32 mouse cellular contexts compared by ENCODE assay signal in the genomic region with DNA sequence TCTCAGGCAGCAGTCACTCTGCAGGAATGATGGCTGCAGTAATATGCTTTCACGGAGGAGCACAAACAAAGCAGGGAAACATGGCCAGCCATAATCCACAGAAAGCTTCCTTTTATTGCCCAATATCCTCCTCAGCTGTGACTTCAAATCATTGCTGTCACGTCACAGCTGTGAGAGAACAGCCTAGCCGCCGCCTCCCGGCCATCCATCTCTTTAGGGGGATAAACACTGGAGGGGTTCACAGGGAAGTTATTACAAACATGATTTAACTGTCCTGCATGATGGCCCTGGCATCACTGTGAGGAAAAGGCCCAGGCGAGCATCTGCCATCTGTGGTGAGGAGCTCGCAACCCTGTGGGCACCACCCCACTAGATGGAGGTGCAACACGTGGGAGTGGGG. TPM values are rescaled to one million over a fixed set of nuclear protein-coding genes. Genes with fewer than 3 reads are reported as not detected.
DNase-seq lines count a peak whose midpoint lies in the region; ATAC-seq lines count a peak whose summit lies in the region.
"Had no signal": no experiment of that assay in that cellular context is flagged by ENCODE, and none has a peak within 500 bp of the region (broad histone marks: within the 10 kb centered on the region; RNA-seq: fewer than 3 reads in every experiment).

No protein-coding gene starts in this region.

- no peak overlapping the region for H3K4me2 ChIP-seq in kidney, embryonic 14.5 days (replicated peaks; ENCODE audit: low read depth, low read length)
- no peak overlapping the region for H3K4me2 ChIP-seq in kidney, embryonic 15.5 days
- H3K4me2 ChIP-seq in midbrain, embryonic 11.5 days, result no peak overlapping the region
- no peak overlapping the region for H3K4me2 ChIP-seq in midbrain, embryonic 15.5 days
- H3K4me2 ChIP-seq in limb, embryonic 11.5 days (ENCODE audit: low read depth, severe bottlenecking), result no peak overlapping the region
- no peak overlapping the region for H3K4me2 ChIP-seq in neural tube, embryonic 15.5 days
- no peak overlapping the region for H3K4me2 ChIP-seq in hindbrain, embryonic 13.5 days
- H3K4me2 ChIP-seq: embryonic facial prominence, embryonic 13.5 days; forebrain, embryonic 12.5 days; forebrain, embryonic 15.5 days; heart, embryonic 13.5 days; hindbrain, embryonic 15.5 days had no signal

- H3K27ac ChIP-seq in kidney, embryonic 14.5 days (ENCODE audit: low read depth, low read length), result no peak overlapping the region
- H3K27ac ChIP-seq in kidney, embryonic 15.5 days, result no peak overlapping the region
- H3K27ac ChIP-seq in midbrain, embryonic 11.5 days (ENCODE audit: low read depth, low read length), result no peak overlapping the region
- no peak overlapping the region for H3K27ac ChIP-seq in midbrain, embryonic 15.5 days
- H3K27ac ChIP-seq in limb, embryonic 11.5 days (replicated peaks; ENCODE audit: low read depth, low read length), result no peak overlapping the region
- 0 out of 2 replicates have a peak overlapping the region, but pooled peaks have one; percentile 2 for H3K27ac ChIP-seq in neural tube, embryonic 15.5 days (replicated peaks)
- no peak overlapping the region for H3K27ac ChIP-seq in hindbrain, embryonic 13.5 days
- H3K27ac ChIP-seq: embryonic facial prominence, embryonic 10.5 days; embryonic facial prominence, embryonic 13.5 days; forebrain, embryonic 12.5 days; forebrain, embryonic 15.5 days; heart, adult 2 months; heart, embryonic 10.5 days; heart, embryonic 13.5 days; hindbrain, embryonic 15.5 days had no signal

- ATAC-seq in kidney, embryonic 14.5 days (ENCODE audit: low FRiP score, low TSS enrichment), result peak; percentile 48; the same call in 1 of the 2 replicates
- no peak for ATAC-seq in kidney, embryonic 15.5 days (replicated peaks; ENCODE audit: low FRiP score)
- ATAC-seq in midbrain, embryonic 11.5 days (ENCODE audit: low FRiP score), result no peak
- no peak for ATAC-seq in midbrain, embryonic 15.5 days (replicated peaks)
- ATAC-seq in limb, embryonic 11.5 days (ENCODE audit: insufficient number of reproducible peaks, low FRiP score, low TSS enrichment, low read depth), result no peak
- ATAC-seq in neural tube, embryonic 15.5 days (ENCODE audit: low FRiP score), result peak; percentile 42; the same call in 1 of the 2 replicates
- ATAC-seq in hindbrain, embryonic 13.5 days (ENCODE audit: low FRiP score), result no peak
- ATAC-seq: forebrain, embryonic 15.5 days; Patski had no signal

- no peaks in the 10 kb centered on the region for H3K27me3 ChIP-seq in kidney, embryonic 14.5 days (ENCODE audit: control insufficient read depth, insufficient read depth, low read length)
- peaks cover 13% of the 10 kb centered on the region; the same call in 1 of the 2 replicates for H3K27me3 ChIP-seq in kidney, embryonic 15.5 days
- no peaks in the 10 kb centered on the region for H3K27me3 ChIP-seq in midbrain, embryonic 11.5 days (ENCODE audit: control insufficient read depth, insufficient read depth, low read length)
- H3K27me3 ChIP-seq in midbrain, embryonic 15.5 days (replicated peaks), result no peaks in the 10 kb centered on the region
- no peaks in the 10 kb centered on the region for H3K27me3 ChIP-seq in limb, embryonic 11.5 days (ENCODE audit: control insufficient read depth, insufficient read depth, low read length)
- 0 out of 2 replicates have a peak, but pooled peaks cover 3% of the 10 kb centered on the region for H3K27me3 ChIP-seq in neural tube, embryonic 15.5 days (replicated peaks)
- no peaks in the 10 kb centered on the region for H3K27me3 ChIP-seq in hindbrain, embryonic 13.5 days
- H3K27me3 ChIP-seq: forebrain, embryonic 12.5 days; forebrain, embryonic 15.5 days; hindbrain, embryonic 15.5 days; Patski had no signal

- 37% methylated on average over 8 of the region's 8 CpGs for WGBS in kidney, embryonic 14.5 days
- WGBS in kidney, embryonic 15.5 days, result 34% methylated on average over 8 of the region's 8 CpGs
- WGBS in midbrain, embryonic 11.5 days, result 80% methylated on average over 8 of the region's 8 CpGs
- 68% methylated on average over 8 of the region's 8 CpGs for WGBS in midbrain, embryonic 15.5 days
- 57% methylated on average over 8 of the region's 8 CpGs for WGBS in limb, embryonic 11.5 days
- 32% methylated on average over 8 of the region's 8 CpGs for WGBS in neural tube, embryonic 15.5 days
- 72% methylated on average over 8 of the region's 8 CpGs for WGBS in hindbrain, embryonic 13.5 days

- DNase-seq in midbrain, embryonic 11.5 days (ENCODE audit: low spot score, missing footprints), result peak; percentile 57
- DNase-seq in limb, embryonic 11.5 days (ENCODE audit: low spot score), result no peak
- no peak for DNase-seq in urinary bladder, postnatal 36 days (ENCODE audit: low spot score in 2 of 2)
- DNase-seq: adrenal gland, adult 2 months; adrenal gland, postnatal 14 days; B cell, adult 2 months; cerebellum, adult 8-10 months; cerebellum, postnatal 10 days; cerebellum, postnatal 36 days; embryo, embryonic 11 days; gastrocnemius, postnatal 25 days; heart, adult 2 months; heart, postnatal 14 days; heart, postnatal 4 days had no signal

- no peak overlapping the region for H3K9ac ChIP-seq in kidney, embryonic 14.5 days (ENCODE audit: low read depth, low read length)
- no peak overlapping the region for H3K9ac ChIP-seq in kidney, embryonic 15.5 days
- no peak overlapping the region for H3K9ac ChIP-seq in midbrain, embryonic 11.5 days (ENCODE audit: low read length)
- no peak overlapping the region for H3K9ac ChIP-seq in midbrain, embryonic 15.5 days
- 0 out of 2 replicates have a peak overlapping the region, but pooled peaks have one; percentile 7 for H3K9ac ChIP-seq in limb, embryonic 11.5 days (ENCODE audit: low read length)
- H3K9ac ChIP-seq in neural tube, embryonic 15.5 days (replicated peaks), result no peak overlapping the region
- no peak overlapping the region for H3K9ac ChIP-seq in hindbrain, embryonic 13.5 days
- H3K9ac ChIP-seq: embryonic facial prominence, embryonic 13.5 days; forebrain, embryonic 12.5 days; forebrain, embryonic 15.5 days; heart, embryonic 13.5 days; hindbrain, embryonic 15.5 days had no signal

- H3K4me1 ChIP-seq in kidney, embryonic 14.5 days (ENCODE audit: control insufficient read depth, insufficient read depth, low read length), result no peaks in the 10 kb centered on the region; the same call in 1 of the 2 replicates
- H3K4me1 ChIP-seq in kidney, embryonic 15.5 days, result peaks cover 23% of the 10 kb centered on the region
- H3K4me1 ChIP-seq in midbrain, embryonic 11.5 days (ENCODE audit: control insufficient read depth, insufficient read depth, low read length), result no peaks in the 10 kb centered on the region
- H3K4me1 ChIP-seq in midbrain, embryonic 15.5 days, result no peaks in the 10 kb centered on the region
- peaks cover 39% of the 10 kb centered on the region for H3K4me1 ChIP-seq in limb, embryonic 11.5 days (ENCODE audit: control insufficient read depth, insufficient read depth, low read length)
- peaks cover 37% of the 10 kb centered on the region for H3K4me1 ChIP-seq in neural tube, embryonic 15.5 days
- H3K4me1 ChIP-seq in hindbrain, embryonic 13.5 days (replicated peaks), result peaks cover 17% of the 10 kb centered on the region
- H3K4me1 ChIP-seq: forebrain, embryonic 12.5 days; forebrain, embryonic 15.5 days had no signal

- no peaks in the 10 kb centered on the region for H3K36me3 ChIP-seq in kidney, embryonic 14.5 days (ENCODE audit: control insufficient read depth, insufficient read depth, low read length)
- H3K36me3 ChIP-seq in kidney, embryonic 15.5 days, result no peaks in the 10 kb centered on the region
- no peaks in the 10 kb centered on the region for H3K36me3 ChIP-seq in midbrain, embryonic 11.5 days (ENCODE audit: control insufficient read depth, insufficient read depth, low read length)
- no peaks in the 10 kb centered on the region for H3K36me3 ChIP-seq in midbrain, embryonic 15.5 days (replicated peaks)
- H3K36me3 ChIP-seq in limb, embryonic 11.5 days (ENCODE audit: control insufficient read depth, insufficient read depth, low read length), result no peaks in the 10 kb centered on the region
- no peaks in the 10 kb centered on the region for H3K36me3 ChIP-seq in neural tube, embryonic 15.5 days
- no peaks in the 10 kb centered on the region for H3K36me3 ChIP-seq in hindbrain, embryonic 13.5 days
- H3K36me3 ChIP-seq: embryonic facial prominence, embryonic 10.5 days; embryonic facial prominence, embryonic 13.5 days; forebrain, embryonic 12.5 days; forebrain, embryonic 15.5 days; G1E; heart, embryonic 10.5 days; heart, embryonic 13.5 days; hindbrain, embryonic 15.5 days had no signal

- H3K4me3 ChIP-seq in kidney, embryonic 14.5 days (ENCODE audit: low read length), result no peak overlapping the region
- H3K4me3 ChIP-seq in kidney, embryonic 15.5 days (replicated peaks), result no peak overlapping the region
- H3K4me3 ChIP-seq in midbrain, embryonic 11.5 days (ENCODE audit: low read depth, low read length), result no peak overlapping the region
- no peak overlapping the region for H3K4me3 ChIP-seq in midbrain, embryonic 15.5 days
- no peak overlapping the region for H3K4me3 ChIP-seq in limb, embryonic 11.5 days (ENCODE audit: low read depth, low read length)
- H3K4me3 ChIP-seq in neural tube, embryonic 15.5 days (replicated peaks), result no peak overlapping the region
- H3K4me3 ChIP-seq in hindbrain, embryonic 13.5 days, result no peak overlapping the region
- H3K4me3 ChIP-seq: embryonic facial prominence, embryonic 10.5 days; embryonic facial prominence, embryonic 13.5 days; erythroblast, embryonic 14.5 days; forebrain, embryonic 12.5 days; forebrain, embryonic 15.5 days; heart, adult 2 months; heart, embryonic 10.5 days; heart, embryonic 13.5 days; hindbrain, embryonic 15.5 days had no signal

- no peaks in the 10 kb centered on the region for H3K9me3 ChIP-seq in kidney, embryonic 14.5 days (ENCODE audit: control insufficient read depth, low read length)
- no peaks in the 10 kb centered on the region for H3K9me3 ChIP-seq in kidney, embryonic 15.5 days (replicated peaks)
- H3K9me3 ChIP-seq in midbrain, embryonic 11.5 days (ENCODE audit: control insufficient read depth, low read length), result no peaks in the 10 kb centered on the region
- H3K9me3 ChIP-seq in midbrain, embryonic 15.5 days, result no peaks in the 10 kb centered on the region
- no peaks in the 10 kb centered on the region for H3K9me3 ChIP-seq in limb, embryonic 11.5 days (ENCODE audit: control insufficient read depth, low read length)
- no peaks in the 10 kb centered on the region for H3K9me3 ChIP-seq in neural tube, embryonic 15.5 days (replicated peaks)
- H3K9me3 ChIP-seq in hindbrain, embryonic 13.5 days, result no peaks in the 10 kb centered on the region
- H3K9me3 ChIP-seq: embryonic facial prominence, embryonic 10.5 days; embryonic facial prominence, embryonic 13.5 days; forebrain, embryonic 12.5 days; forebrain, embryonic 15.5 days; G1E; heart, embryonic 10.5 days; heart, embryonic 13.5 days; hindbrain, embryonic 15.5 days had no signal

RNA-seq across cellular contexts. Expression of a gene that starts 6.6 kb away (rescaled TPM):
- not detected in 2 replicates for polyA plus RNA-seq in kidney, embryonic 14.5 days (2014; fragmentation: Nextera tagmentation; extraction: Ambion mirVana)
- polyA plus RNA-seq in kidney, embryonic 15.5 days (2015; fragmentation: Nextera tagmentation; extraction: Ambion mirVana), result not detected in 2 replicates
- polyA plus RNA-seq in midbrain, embryonic 11.5 days (2014; fragmentation: Nextera tagmentation; extraction: Ambion mirVana), result not detected in 2 replicates
- not detected in 2 replicates for polyA plus RNA-seq in midbrain, embryonic 15.5 days (2015; fragmentation: Nextera tagmentation; extraction: Ambion mirVana)
- not detected in 2 replicates for polyA plus RNA-seq in limb, embryonic 11.5 days (2014; fragmentation: Nextera tagmentation; extraction: Ambion mirVana)
- not detected in 2 replicates for polyA plus RNA-seq in neural tube, embryonic 15.5 days (2015; fragmentation: Nextera tagmentation; extraction: Ambion mirVana)
- polyA plus RNA-seq in hindbrain, embryonic 13.5 days (2015; fragmentation: Nextera tagmentation; extraction: Ambion mirVana), result not detected in 2 replicates
- polyA plus RNA-seq: adrenal gland, adult 2 months; cortical plate, adult 2 months; embryonic facial prominence, embryonic 10.5 days; embryonic facial prominence, embryonic 13.5 days; erythroblast, embryonic 14.5 days; forebrain, embryonic 12.5 days; forebrain, embryonic 15.5 days; G1E; heart, adult 2 months; heart, embryonic 10.5 days; heart, embryonic 13.5 days; heart, embryonic 16.5 days; hindbrain, embryonic 11.5 days; hindbrain, embryonic 15.5 days; Patski had no signal

RNA-seq across cellular contexts. Expression of a gene that starts 22.0 kb away (rescaled TPM):
- 201 and 241 TPM in 2 replicates for polyA plus RNA-seq in kidney, embryonic 14.5 days (2014; fragmentation: Nextera tagmentation; extraction: Ambion mirVana)
- polyA plus RNA-seq in kidney, embryonic 15.5 days (2015; fragmentation: Nextera tagmentation; extraction: Ambion mirVana), result 184 and 190 TPM in 2 replicates
- polyA plus RNA-seq in midbrain, embryonic 11.5 days (2014; fragmentation: Nextera tagmentation; extraction: Ambion mirVana), result 230 and 247 TPM in 2 replicates
- polyA plus RNA-seq in midbrain, embryonic 15.5 days (2015; fragmentation: Nextera tagmentation; extraction: Ambion mirVana), result 127 and 132 TPM in 2 replicates
- polyA plus RNA-seq in limb, embryonic 11.5 days (2014; fragmentation: Nextera tagmentation; extraction: Ambion mirVana), result 271 and 274 TPM in 2 replicates
- polyA plus RNA-seq in neural tube, embryonic 15.5 days (2015; fragmentation: Nextera tagmentation; extraction: Ambion mirVana), result 116 and 133 TPM in 2 replicates
- 145 and 149 TPM in 2 replicates for polyA plus RNA-seq in hindbrain, embryonic 13.5 days (2015; fragmentation: Nextera tagmentation; extraction: Ambion mirVana)

RNA-seq across cellular contexts. Expression of a gene that starts 42.6 kb away (rescaled TPM):
- 96.6 and 108 TPM in 2 replicates for polyA plus RNA-seq in kidney, embryonic 14.5 days (2014; fragmentation: Nextera tagmentation; extraction: Ambion mirVana)
- 107 and 117 TPM in 2 replicates for polyA plus RNA-seq in kidney, embryonic 15.5 days (2015; fragmentation: Nextera tagmentation; extraction: Ambion mirVana)
- polyA plus RNA-seq in midbrain, embryonic 11.5 days (2014; fragmentation: Nextera tagmentation; extraction: Ambion mirVana), result 85.7 and 85.9 TPM in 2 replicates
- 80.2 and 84.7 TPM in 2 replicates for polyA plus RNA-seq in midbrain, embryonic 15.5 days (2015; fragmentation: Nextera tagmentation; extraction: Ambion mirVana)
- 87.7 and 89.7 TPM in 2 replicates for polyA plus RNA-seq in limb, embryonic 11.5 days (2014; fragmentation: Nextera tagmentation; extraction: Ambion mirVana)
- polyA plus RNA-seq in neural tube, embryonic 15.5 days (2015; fragmentation: Nextera tagmentation; extraction: Ambion mirVana), result 92.0 and 93.1 TPM in 2 replicates
- polyA plus RNA-seq in hindbrain, embryonic 13.5 days (2015; fragmentation: Nextera tagmentation; extraction: Ambion mirVana), result 84.5 and 87.0 TPM in 2 replicates

Comparison
In these comparisons a context has a peak if more than half of its experiments do, and no peak if none do; other contexts are left out.
1. ATAC-seq: peak in kidney, embryonic 14.5 days (single experiment) and neural tube, embryonic 15.5 days (single experiment); none in kidney, embryonic 15.5 days (single experiment), midbrain, embryonic 11.5 days (single experiment), midbrain, embryonic 15.5 days (single experiment), limb, embryonic 11.5 days (single experiment) and hindbrain, embryonic 13.5 days (single experiment).